Mouse (Mus musculus) small intestine, adult 2 months (tissue): ENCODE results near the gene Wfdc3. TPM values are rescaled to one million over a fixed set of nuclear protein-coding genes. Genes with fewer than 3 reads are reported as not detected.

ENCODE experiments used
- H3K27ac ChIP-seq: fragments of 200-500 bp; 2 replicates; pipeline ENCODE4 v1.5.1; 2012; ENCODE audit warnings: low read depth, low read length, control low read depth, inconsistent platforms; ENCODE audit not compliant: insufficient read depth
- H3K27me3 ChIP-seq: fragments of 200-500 bp; 2 replicates; pipeline ENCODE4 v1.6.1; 2012; ENCODE audit warnings: mild to moderate bottlenecking, moderate library complexity, low read length, inconsistent platforms; ENCODE audit not compliant: control insufficient read depth, insufficient read depth
- H3K36me3 ChIP-seq: fragments of 200-500 bp; 2 replicates; pipeline ENCODE4 v1.6.1; 2012; ENCODE audit warnings: mild to moderate bottlenecking, low read length, control low read depth, inconsistent platforms; ENCODE audit not compliant: control insufficient read depth, insufficient read depth
- H3K4me1 ChIP-seq: fragments of 200-500 bp; 2 replicates; pipeline ENCODE4 v1.6.1; 2012; ENCODE audit warnings: low read length, inconsistent platforms, mixed read lengths; ENCODE audit not compliant: control insufficient read depth, insufficient read depth, insufficient read length
- H3K4me3 ChIP-seq: fragments of 200-500 bp; 2 replicates; pipeline ENCODE4 v1.5.1; 2012; ENCODE audit warnings: low read depth, mild to moderate bottlenecking, control low read depth, inconsistent platforms, low read length, moderate library complexity
- CTCF ChIP-seq: fragments of 200-500 bp; IDR thresholded peaks from 2 replicates; pipeline ENCODE4 v1.5.1; 2012; ENCODE audit warnings: low read depth, mild to moderate bottlenecking, control low read depth, inconsistent platforms, low read length, moderate library complexity, mixed read lengths; ENCODE audit not compliant: insufficient replicate concordance, insufficient read length; ENCODE audit errors: extremely low read depth
- POLR2A ChIP-seq: fragments of 200-500 bp; IDR thresholded peaks from 2 replicates; pipeline ENCODE4 v1.6.1; 2012; ENCODE audit warnings: low read depth, mild to moderate bottlenecking, control low read depth, inconsistent platforms, low read length, moderate library complexity
- WGBS: fragments of 180-500 bp; shearing (Covaris S2); methylation state at CpG from one replicate; pipeline ENCODE4 v1.1.7; 2018; 5-methylcytosine and 5-hydroxymethylcytosine counted together
- polyA plus RNA-seq: library from polyadenylated mRNA; depleted of rRNA; stranded (reverse); fragments of >200 nt; gene quantifications from 2 replicates; pipeline ENCODE4 v1.2.3, GENCODE M21; 2012

Gene Wfdc3
- polyA plus RNA-seq, 1 experiment, result 0.06 TPM

GRCm38 (mm10) chr2:164776130-164776529, 30.4 kb upstream of the Wfdc3 start:
- no peak for TF ChIP-seq POLR2A
- TF ChIP-seq CTCF, result no peak
- H3K27me3 ChIP-seq, result no peaks in the 10 kb centered on the region
- no peak overlapping the region for H3K27ac ChIP-seq
- peaks cover 4% of the 10 kb centered on the region; the same call in 1 of the 2 replicates for H3K36me3 ChIP-seq
- 84% methylated on average over 6 of the region's 6 CpGs for WGBS
- no peak overlapping the region for H3K4me3 ChIP-seq
- H3K4me1 ChIP-seq, result peaks cover 8% of the 10 kb centered on the region; the same call in 1 of the 2 replicates

- WGBS, result 25% methylated on average over 5 of the region's 5 CpGs
- Histone ChIP-seq H3K27me3 (no peaks in the 10 kb centered on the region), H3K27ac (peak overlapping the region; percentile 14), H3K4me1 (peaks cover 12% of the 10 kb centered on the region; the same call in 1 of the 2 replicates), H3K4me3 (no peak overlapping the region), H3K36me3 (peaks cover 4% of the 10 kb centered on the region; the same call in 1 of the 2 replicates)
- TF ChIP-seq CTCF (no peak), POLR2A (no peak)
These were observed 28.2 kb upstream of the Wfdc3 start for GRCm38 (mm10) chr2:164773989-164774364.

- Histone ChIP-seq H3K27ac (peak overlapping the region; percentile 14), H3K36me3 (peaks cover 4% of the 10 kb centered on the region; the same call in 1 of the 2 replicates), H3K4me3 (no peak overlapping the region), H3K4me1 (peaks cover 12% of the 10 kb centered on the region; the same call in 1 of the 2 replicates), H3K27me3 (no peaks in the 10 kb centered on the region)
- no peak for TF ChIP-seq CTCF
- TF ChIP-seq POLR2A, result no peak
- 61% methylated on average over 14 of the region's 14 CpGs for WGBS
These were observed 27.7 kb upstream of the Wfdc3 start for GRCm38 (mm10) chr2:164773229-164773988.

GRCm38 (mm10) chr2:164771123-164771522, 25.4 kb upstream of the Wfdc3 start:
- peaks cover 15% of the 10 kb centered on the region for H3K36me3 ChIP-seq
- peaks cover 12% of the 10 kb centered on the region; the same call in 1 of the 2 replicates for H3K4me1 ChIP-seq
- no peak for TF ChIP-seq CTCF
- 28% methylated on average over 8 of the region's 8 CpGs for WGBS
- peak overlapping the region; percentile 14; the same call in 1 of the 2 replicates for H3K4me3 ChIP-seq
- H3K27me3 ChIP-seq, result no peaks in the 10 kb centered on the region
- no peak overlapping the region for H3K27ac ChIP-seq

GRCm38 (mm10) chr2:164770279-164770678, 24.5 kb upstream of the Wfdc3 start:
- under 1% methylated on average over 15 of the region's 15 CpGs for WGBS
- peak overlapping the region; percentile 3; the same call in 1 of the 2 replicates for H3K27ac ChIP-seq
- H3K4me3 ChIP-seq, result peak overlapping the region; percentile 81
- no peak for TF ChIP-seq POLR2A
- no peak for TF ChIP-seq CTCF
- peaks cover 12% of the 10 kb centered on the region; the same call in 1 of the 2 replicates for H3K4me1 ChIP-seq
- H3K36me3 ChIP-seq, result peaks cover 22% of the 10 kb centered on the region
- H3K27me3 ChIP-seq, result no peaks in the 10 kb centered on the region

- TF ChIP-seq CTCF (no peak; the same call in 1 of the 2 replicates), POLR2A (peak; percentile 31; the same call in 1 of the 2 replicates)
- WGBS, result 1% methylated on average over 53 of the region's 53 CpGs
- Histone ChIP-seq H3K4me3 (peak within 1 kb of the TSS; percentile 81), H3K27me3 (no peaks in the 10 kb centered on the region), H3K4me1 (peaks cover 12% of the 10 kb centered on the region; the same call in 1 of the 2 replicates), H3K27ac (peak within 1 kb of the TSS; percentile 18), H3K36me3 (peaks cover 28% of the 10 kb centered on the region)
These were observed 23.7 kb upstream of the Wfdc3 start, which contains the start of gene Ube2c for GRCm38 (mm10) chr2:164769258-164770037. Ube2c (plus strand) TSS chr2:164769898.
